Mouse (Mus musculus) subcutaneous adipose tissue, adult 2 months (tissue): Measurements from ENCODE around the gene Adal. TPM values are rescaled to one million over a fixed set of nuclear protein-coding genes. Genes with fewer than 3 reads are reported as not detected.

Source experiments
- polyA plus RNA-seq: library from polyadenylated mRNA; depleted of rRNA; stranded (reverse); fragments of >200 nt; gene quantifications from 2 replicates; pipeline ENCODE4 v1.2.3, GENCODE M21; 2012; ENCODE audit warnings: low replicate concordance; rRNA removed

Adal gene
- polyA plus RNA-seq, result 4.3 and 6.7 TPM in 2 replicates

DNA sequence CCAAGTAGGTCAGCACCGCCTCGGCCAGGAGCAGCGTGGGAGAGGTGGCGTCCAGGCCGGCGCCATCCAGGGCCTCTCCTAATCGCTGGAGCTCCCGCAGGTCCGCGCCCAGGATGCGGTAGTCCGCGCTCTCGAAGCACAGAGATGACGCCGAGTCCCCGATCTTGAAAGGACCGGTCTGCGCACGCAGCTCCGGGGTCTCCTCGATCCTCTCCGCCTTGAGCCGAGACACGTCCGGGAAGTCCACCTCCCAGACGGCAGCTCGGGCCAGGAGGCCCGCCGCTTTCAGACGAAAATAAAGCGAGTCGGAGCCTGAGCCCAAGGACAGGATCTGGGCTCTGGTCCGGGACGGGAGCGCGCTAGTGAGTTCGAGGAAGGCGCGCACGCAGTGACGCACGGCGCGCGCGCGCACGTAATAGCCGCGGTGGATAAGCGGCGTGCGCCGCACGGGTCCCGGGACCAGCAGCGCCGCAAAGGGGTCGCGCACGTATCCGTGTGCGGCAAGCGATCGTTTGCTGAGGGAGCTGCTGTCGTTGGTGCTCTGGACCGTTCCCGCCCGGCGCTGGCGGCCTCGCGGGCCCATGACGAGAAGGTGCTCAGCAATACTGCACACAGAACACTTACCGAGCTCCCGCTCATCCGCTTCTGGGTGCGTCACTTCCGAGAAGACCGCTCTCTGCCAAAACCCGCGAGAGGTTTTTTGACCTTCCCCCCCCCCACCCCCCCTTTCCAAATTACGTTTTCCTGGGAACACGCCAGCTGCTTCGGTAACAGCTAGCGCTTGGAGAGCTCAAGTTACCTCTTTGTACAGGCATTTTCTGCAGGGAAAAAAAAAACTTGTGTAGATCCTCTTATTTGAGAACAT, at the start of gene Adal, which contains the start of gene Lcmt2:
TSS of gene Adal (plus strand) at position 411 of the 865 bp plus-strand sequence.
TSS of gene Lcmt2 (minus strand) at position 636 of the 865 bp plus-strand sequence.

DNA sequence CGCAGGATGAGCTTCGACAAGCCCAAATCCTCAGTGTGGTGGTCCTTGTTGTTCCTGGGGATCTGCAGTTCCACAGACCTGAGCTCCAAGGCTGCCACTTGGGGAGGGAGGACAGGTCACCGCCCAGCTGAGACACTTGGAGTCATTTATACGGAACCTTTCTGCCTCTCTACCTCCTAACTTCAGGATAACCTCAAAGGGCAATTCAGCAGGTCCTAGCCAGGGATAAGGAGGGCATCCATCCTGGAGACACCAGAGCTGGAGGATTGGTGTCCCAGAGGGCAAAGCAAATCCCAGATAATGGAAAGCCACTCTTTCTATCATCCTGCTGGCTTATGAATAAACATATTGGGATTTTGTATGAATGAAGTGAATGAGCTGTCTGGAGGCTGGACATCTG, 30.5 kb upstream of the Adal start, which contains the start of gene Tgm7:
TSS of gene Tgm7 (minus strand) at position 101 of the 400 bp plus-strand sequence.

DNA sequence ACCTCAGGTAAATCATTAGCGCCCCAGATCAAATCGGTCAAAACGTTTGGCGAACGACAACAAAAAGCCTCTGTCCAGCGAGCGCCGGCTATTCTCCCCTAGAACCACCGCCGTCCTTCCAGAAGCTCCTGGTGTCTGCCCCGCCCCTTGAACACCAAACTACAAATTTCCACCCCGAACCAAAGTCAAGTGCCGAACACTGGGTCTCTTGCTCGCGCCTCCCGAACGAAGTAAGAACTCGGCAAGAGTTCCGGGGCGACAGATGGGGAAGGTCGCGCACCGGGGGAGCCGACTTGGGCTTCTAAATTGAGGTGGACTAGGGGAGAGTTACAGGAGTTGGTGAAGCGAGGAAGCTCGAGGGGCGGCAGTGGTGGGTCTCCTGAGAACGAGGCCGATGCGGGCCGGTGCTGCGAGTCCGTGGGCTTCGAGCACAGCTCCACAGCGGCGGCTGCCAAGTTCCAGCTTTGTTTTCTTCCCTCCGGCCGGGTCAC, 30.3 kb downstream of the Adal start, which contains the start of gene Tubgcp4:
TSS of gene Tubgcp4 (plus strand) at position 174 of the 491 bp plus-strand sequence.

DNA sequence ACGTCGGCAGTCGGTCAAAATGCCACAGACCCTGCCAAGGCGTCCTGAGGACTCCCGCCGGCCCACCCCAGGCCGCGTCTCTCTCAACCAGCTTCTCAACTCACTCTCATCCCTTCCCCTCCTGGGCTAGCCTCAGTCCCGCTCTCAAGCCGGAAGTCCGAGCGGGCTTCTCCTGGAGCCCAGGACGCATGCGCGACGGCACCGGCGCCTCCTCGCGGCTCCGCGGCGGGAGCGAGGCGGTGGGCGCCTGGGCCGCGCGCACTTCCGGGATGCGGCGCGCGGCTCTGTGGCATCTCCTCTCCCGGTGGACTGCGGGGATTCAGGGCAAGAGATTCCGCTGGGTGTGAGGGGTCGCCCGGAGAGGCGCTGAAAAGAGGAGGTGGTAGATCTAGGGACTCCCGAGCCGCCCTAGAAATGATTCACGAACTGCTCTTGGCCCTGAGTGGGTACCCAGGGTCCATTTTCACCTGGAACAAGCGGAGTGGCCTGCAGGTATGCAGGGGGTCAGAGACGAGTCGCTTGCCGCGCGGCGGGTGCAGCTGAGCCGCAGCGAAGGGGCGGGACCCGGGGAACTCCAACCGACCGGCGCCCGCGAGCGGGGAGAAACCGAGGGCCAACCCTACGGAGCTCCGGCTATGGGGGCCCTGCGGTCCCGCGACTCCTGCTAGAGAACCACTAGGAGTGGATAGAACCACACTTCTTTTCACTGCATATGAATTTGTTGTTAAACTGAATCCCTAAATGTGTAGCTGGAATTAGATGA, 30.9 kb downstream of the Adal start, which contains the start of gene Zscan29:
TSS of gene Zscan29 (minus strand) at position 146 of the 763 bp plus-strand sequence.

Other genes with a start within 250 kb of the Adal start
- gene Ubr1, start 169.7 kb upstream of the Adal start, polyA plus RNA-seq, result 23.8 and 37.9 TPM in 2 replicates
- gene Tmem62, start 163.4 kb upstream of the Adal start, polyA plus RNA-seq, result 8.6 and 8.7 TPM in 2 replicates
- 28.4 and 30.7 TPM in 2 replicates for gene Ccndbp1, start 132.0 kb upstream of the Adal start, polyA plus RNA-seq
- gene Epb42, start 103.4 kb upstream of the Adal start, polyA plus RNA-seq, result 0.11 and 0.14 TPM in 2 replicates
- gene Tgm5, start 54.6 kb upstream of the Adal start, polyA plus RNA-seq, result 0.44 TPM in 1 of 2 replicates, not detected in the other
- gene Tgm7, start 30.6 kb upstream of the Adal start, polyA plus RNA-seq, result 0.06 and 0.13 TPM in 2 replicates
- gene Lcmt2, start 225 bp downstream of the Adal start, polyA plus RNA-seq, result 6.6 and 11.4 TPM in 2 replicates
- 27.3 and 41.4 TPM in 2 replicates for gene Tubgcp4, start 30.2 kb downstream of the Adal start, polyA plus RNA-seq
- gene Zscan29, start 30.7 kb downstream of the Adal start, polyA plus RNA-seq, result 3.1 and 5.1 TPM in 2 replicates
- 22.0 and 53.0 TPM in 2 replicates for gene Trp53bp1, start 131.0 kb downstream of the Adal start, polyA plus RNA-seq
- gene Map1a, start 149.2 kb downstream of the Adal start, polyA plus RNA-seq, result 4.3 and 18.5 TPM in 2 replicates
- 57.7 and 96.8 TPM in 2 replicates for gene Ppip5k1, start 215.0 kb downstream of the Adal start, polyA plus RNA-seq
- 0.42 and 25.2 TPM in 2 replicates for gene Ckmt1, start 217.3 kb downstream of the Adal start, polyA plus RNA-seq
- 0.11 TPM in 1 of 2 replicates, not detected in the other for gene Strc, start 246.7 kb downstream of the Adal start, polyA plus RNA-seq